Mouse (Mus musculus): ENCODE measurements around the gene Frmd7.

Gene Frmd7

GRCm38 (mm10) chrX:50864734-50865133 lies 77.8 kb downstream of the Frmd7 start:
- no peak for DNase-seq (ENCODE audit: low spot score)

- no peak for DNase-seq (ENCODE audit: low spot score)
Observed at GRCm38 (mm10) chrX:50863771-50864170, 78.7 kb downstream of the Frmd7 start.

GRCm38 (mm10) chrX:50850428-50851184 lies 91.9 kb downstream of the Frmd7 start:
- no peak for DNase-seq (ENCODE audit: low spot score)
